Mouse (Mus musculus): ENCODE data around the gene Zhx3. TPM values are rescaled to one million over a fixed set of nuclear protein-coding genes. Genes with fewer than 3 reads are reported as not detected.

Gene Zhx3
- polyA plus RNA-seq, 1 experiment from 2014 or later = 9.8 TPM

- H3K9ac ChIP-seq (replicated peaks; ENCODE audit: low read depth, low read length) = peak within 1 kb of the TSS; percentile 74
- H3K4me1 ChIP-seq (ENCODE audit: control insufficient read depth, insufficient read depth, low read length) = peaks cover 16% of the 10 kb centered on the region
- H3K9me3 ChIP-seq (ENCODE audit: control insufficient read depth, low read depth, low read length) = no peaks in the 10 kb centered on the region
- under 1% methylated on average over 46 of the region's 46 CpGs for WGBS
- peak within 1 kb of the TSS; percentile 55 for H3K27ac ChIP-seq (ENCODE audit: low read length)
- ATAC-seq (ENCODE audit: insufficient number of reproducible peaks, insufficient read depth, low FRiP score, low read depth) = peak; percentile 76
- H3K4me3 ChIP-seq (ENCODE audit: low read depth, low read length) = peak within 1 kb of the TSS; percentile 57
- peaks cover 9% of the 10 kb centered on the region for H3K36me3 ChIP-seq (ENCODE audit: control insufficient read depth, insufficient read depth, low read length)
- H3K4me2 ChIP-seq (replicated peaks; ENCODE audit: low read depth, low read length) = peak within 1 kb of the TSS; percentile 94
- peaks cover 5% of the 10 kb centered on the region; the same call in 1 of the 2 replicates for H3K27me3 ChIP-seq (ENCODE audit: control insufficient read depth, insufficient read depth, low read length)
Observed at GRCm38 (mm10) chr2:160912231-160912671, 39.5 kb upstream of the Zhx3 start, which contains the start of gene Emilin3. Gene Emilin3 (minus strand): TSS chr2:160912328.

DNA sequence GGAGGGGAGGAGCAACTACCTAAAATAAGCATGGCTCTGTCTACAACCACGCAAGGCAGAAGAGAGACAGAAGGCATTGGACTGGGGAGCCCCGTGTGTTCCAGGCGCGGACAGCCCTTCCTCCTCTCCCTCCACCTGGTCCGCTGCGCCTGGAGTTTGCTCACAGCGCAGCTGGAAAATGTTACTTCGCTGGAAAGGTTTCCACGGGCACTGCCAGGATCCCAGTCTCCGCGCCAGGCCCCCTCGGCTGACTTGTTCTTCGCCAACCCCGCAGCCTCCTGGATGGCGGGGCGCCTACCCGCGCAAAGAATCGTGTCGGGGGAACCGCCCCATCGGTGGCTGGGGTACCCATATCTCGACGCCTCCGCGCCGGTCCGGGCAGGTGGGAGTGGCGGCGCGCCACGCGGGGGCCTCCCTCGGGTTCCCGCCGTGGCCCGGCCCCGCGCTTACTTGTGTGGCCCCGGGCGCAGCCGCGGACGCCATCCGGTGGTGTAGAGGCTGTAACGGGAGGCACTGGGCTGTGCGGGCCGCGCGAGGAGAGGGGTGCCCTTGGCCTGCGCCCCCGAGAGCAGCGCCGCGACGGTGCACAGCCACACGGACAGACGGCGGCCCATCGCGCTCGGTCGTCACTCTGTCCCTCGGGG, 38.9 kb upstream of the Zhx3 start:
- Histone ChIP-seq H3K9me3 (ENCODE audit: control insufficient read depth, low read depth, low read length) (no peaks in the 10 kb centered on the region), H3K27ac (ENCODE audit: low read length) (peak overlapping the region; percentile 55; the same call in 1 of the 2 replicates), H3K27me3 (ENCODE audit: control insufficient read depth, insufficient read depth, low read length) (peaks cover 5% of the 10 kb centered on the region; the same call in 1 of the 2 replicates), H3K4me3 (ENCODE audit: low read depth, low read length) (peak overlapping the region; percentile 57), H3K4me1 (ENCODE audit: control insufficient read depth, insufficient read depth, low read length) (peaks cover 16% of the 10 kb centered on the region), H3K9ac (replicated peaks; ENCODE audit: low read depth, low read length) (peak overlapping the region; percentile 74), H3K36me3 (ENCODE audit: control insufficient read depth, insufficient read depth, low read length) (peaks cover 11% of the 10 kb centered on the region), H3K4me2 (replicated peaks; ENCODE audit: low read depth, low read length) (peak overlapping the region; percentile 94)
- ATAC-seq (ENCODE audit: insufficient number of reproducible peaks, insufficient read depth, low FRiP score, low read depth) = peak; percentile 40; the same call in 1 of the 2 replicates
- WGBS = 2% methylated on average over 64 of the region's 64 CpGs

DNA sequence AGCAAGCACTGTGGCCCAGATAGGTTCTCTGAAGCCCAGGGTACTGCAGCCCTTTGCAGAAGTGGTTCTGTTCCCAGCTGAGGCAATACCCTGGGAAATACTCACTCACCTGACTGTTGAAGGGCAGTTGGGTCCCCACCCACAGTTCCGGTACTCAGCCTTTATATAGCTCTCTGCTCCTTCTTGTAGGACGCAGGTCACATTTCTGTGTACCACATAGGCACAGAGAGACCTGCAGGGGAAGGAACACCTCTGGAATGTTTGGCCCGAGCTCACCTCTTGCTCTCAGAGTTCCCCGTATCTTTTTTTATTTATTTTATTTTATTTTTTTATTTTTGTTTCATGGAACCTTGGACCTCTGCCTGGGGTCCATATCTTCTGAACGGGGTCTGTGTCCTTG, 37.8 kb upstream of the Zhx3 start:
- H3K9ac ChIP-seq (replicated peaks; ENCODE audit: low read depth, low read length) = no peak overlapping the region
- peaks cover 5% of the 10 kb centered on the region; the same call in 1 of the 2 replicates for H3K27me3 ChIP-seq (ENCODE audit: control insufficient read depth, insufficient read depth, low read length)
- peak overlapping the region; percentile 94 for H3K4me2 ChIP-seq (replicated peaks; ENCODE audit: low read depth, low read length)
- WGBS = 81% methylated on average over 5 of the region's 5 CpGs
- H3K9me3 ChIP-seq (ENCODE audit: control insufficient read depth, low read depth, low read length) = no peaks in the 10 kb centered on the region
- no peak overlapping the region for H3K27ac ChIP-seq (ENCODE audit: low read length)
- no peak for ATAC-seq (ENCODE audit: insufficient number of reproducible peaks, insufficient read depth, low FRiP score, low read depth)
- H3K4me3 ChIP-seq (ENCODE audit: low read depth, low read length) = no peak overlapping the region
- peaks cover 11% of the 10 kb centered on the region for H3K36me3 ChIP-seq (ENCODE audit: control insufficient read depth, insufficient read depth, low read length)
- peaks cover 12% of the 10 kb centered on the region for H3K4me1 ChIP-seq (ENCODE audit: control insufficient read depth, insufficient read depth, low read length)

- peaks cover 6% of the 10 kb centered on the region; the same call in 1 of the 2 replicates for H3K4me1 ChIP-seq (ENCODE audit: control insufficient read depth, insufficient read depth, low read length)
- H3K4me2 ChIP-seq (replicated peaks; ENCODE audit: low read depth, low read length) = no peak overlapping the region
- 64% methylated on average over 18 of the region's 18 CpGs for WGBS
- H3K36me3 ChIP-seq (ENCODE audit: control insufficient read depth, insufficient read depth, low read length) = peaks cover 11% of the 10 kb centered on the region
- H3K9me3 ChIP-seq (ENCODE audit: control insufficient read depth, low read depth, low read length) = no peaks in the 10 kb centered on the region
- H3K4me3 ChIP-seq (ENCODE audit: low read depth, low read length) = no peak overlapping the region
- H3K27ac ChIP-seq (ENCODE audit: low read length) = no peak overlapping the region
- H3K27me3 ChIP-seq (ENCODE audit: control insufficient read depth, insufficient read depth, low read length) = peaks cover 5% of the 10 kb centered on the region; the same call in 1 of the 2 replicates
- no peak for ATAC-seq (ENCODE audit: insufficient number of reproducible peaks, insufficient read depth, low FRiP score, low read depth)
- H3K9ac ChIP-seq (replicated peaks; ENCODE audit: low read depth, low read length) = no peak overlapping the region
Observed at GRCm38 (mm10) chr2:160908607-160909006, 35.8 kb upstream of the Zhx3 start.

GRCm38 (mm10) chr2:160906101-160906500, 33.3 kb upstream of the Zhx3 start:
- 78% methylated on average over 5 of the region's 5 CpGs for WGBS
- peaks cover 11% of the 10 kb centered on the region for H3K36me3 ChIP-seq (ENCODE audit: control insufficient read depth, insufficient read depth, low read length)
- H3K9ac ChIP-seq (replicated peaks; ENCODE audit: low read depth, low read length) = no peak overlapping the region
- H3K27ac ChIP-seq (ENCODE audit: low read length) = no peak overlapping the region
- peaks cover 6% of the 10 kb centered on the region; the same call in 1 of the 2 replicates for H3K4me1 ChIP-seq (ENCODE audit: control insufficient read depth, insufficient read depth, low read length)
- H3K27me3 ChIP-seq (ENCODE audit: control insufficient read depth, insufficient read depth, low read length) = no peaks in the 10 kb centered on the region
- no peak overlapping the region for H3K4me2 ChIP-seq (replicated peaks; ENCODE audit: low read depth, low read length)
- ATAC-seq (ENCODE audit: insufficient number of reproducible peaks, insufficient read depth, low FRiP score, low read depth) = no peak
- H3K4me3 ChIP-seq (ENCODE audit: low read depth, low read length) = no peak overlapping the region
- no peaks in the 10 kb centered on the region for H3K9me3 ChIP-seq (ENCODE audit: control insufficient read depth, low read depth, low read length)

DNA sequence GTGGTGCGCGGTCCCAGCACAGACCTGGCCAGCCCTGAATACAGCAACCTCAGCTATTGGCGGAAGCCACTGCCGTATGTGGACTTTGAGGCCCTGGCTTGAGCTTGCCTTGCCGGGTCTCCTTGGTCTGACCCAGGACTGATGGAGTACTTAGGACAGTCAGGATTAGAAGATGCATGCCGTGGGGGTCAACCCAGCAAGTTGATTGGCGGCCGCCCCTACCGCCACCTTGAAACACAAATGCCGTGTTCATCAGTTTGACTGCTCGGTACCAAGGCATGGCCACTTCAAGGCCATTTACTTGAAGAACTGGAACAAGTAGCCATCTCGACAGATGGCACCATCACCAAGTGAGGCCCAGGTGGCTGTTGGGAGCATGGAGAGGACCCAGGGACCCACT, 32.5 kb upstream of the Zhx3 start:
- Histone ChIP-seq H3K36me3 (ENCODE audit: control insufficient read depth, insufficient read depth, low read length) (peaks cover 11% of the 10 kb centered on the region), H3K4me3 (ENCODE audit: low read depth, low read length) (no peak overlapping the region), H3K27me3 (ENCODE audit: control insufficient read depth, insufficient read depth, low read length) (no peaks in the 10 kb centered on the region), H3K27ac (ENCODE audit: low read length) (no peak overlapping the region), H3K4me2 (replicated peaks; ENCODE audit: low read depth, low read length) (no peak overlapping the region), H3K9me3 (ENCODE audit: control insufficient read depth, low read depth, low read length) (no peaks in the 10 kb centered on the region), H3K4me1 (ENCODE audit: control insufficient read depth, insufficient read depth, low read length) (peaks cover 2% of the 10 kb centered on the region; the same call in 1 of the 2 replicates), H3K9ac (replicated peaks; ENCODE audit: low read depth, low read length) (no peak overlapping the region)
- WGBS = 95% methylated on average over 12 of the region's 12 CpGs
- ATAC-seq (ENCODE audit: insufficient number of reproducible peaks, insufficient read depth, low FRiP score, low read depth) = no peak

DNA sequence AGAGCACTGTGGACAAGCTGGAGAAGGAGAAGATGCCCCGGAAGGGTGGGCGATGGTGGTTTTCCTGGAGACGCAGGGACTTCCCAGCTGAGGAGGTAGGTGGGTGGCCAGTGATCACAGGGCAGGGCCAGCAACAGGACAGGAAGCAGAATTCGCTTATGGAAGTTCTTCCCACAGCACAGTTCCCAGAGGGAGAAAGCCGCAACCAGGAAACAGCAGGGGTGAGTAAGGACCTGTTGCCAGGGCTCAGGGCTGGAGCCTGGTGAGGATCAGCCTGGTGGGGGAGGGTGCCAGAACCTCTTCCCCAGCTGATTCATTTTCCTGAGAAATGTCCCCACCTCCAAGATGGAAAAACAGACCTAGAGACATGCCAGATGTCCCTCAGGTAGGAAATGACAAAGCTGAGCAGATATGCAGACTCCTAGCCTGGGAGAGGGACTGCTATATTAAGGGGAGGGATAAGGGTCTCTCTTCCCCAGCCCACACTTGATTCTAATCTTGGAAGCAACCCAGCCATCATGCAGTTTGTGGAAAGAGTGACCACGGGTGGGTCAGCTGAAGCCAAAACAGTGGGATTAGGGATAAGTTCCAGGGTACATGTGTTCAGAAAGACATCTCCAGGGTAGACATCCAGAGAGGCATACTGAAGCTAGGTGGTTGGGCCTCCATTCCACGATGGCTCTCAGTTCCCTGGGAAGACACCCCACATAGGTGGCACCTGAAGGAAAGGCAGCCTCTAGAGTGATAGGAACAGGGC, 29.0 kb upstream of the Zhx3 start:
- H3K4me2 ChIP-seq (replicated peaks; ENCODE audit: low read depth, low read length) = no peak overlapping the region
- H3K9ac ChIP-seq (replicated peaks; ENCODE audit: low read depth, low read length) = no peak overlapping the region
- H3K36me3 ChIP-seq (ENCODE audit: control insufficient read depth, insufficient read depth, low read length) = no peaks in the 10 kb centered on the region; the same call in 1 of the 2 replicates
- H3K27ac ChIP-seq (ENCODE audit: low read length) = no peak overlapping the region
- 71% methylated on average over 7 of the region's 7 CpGs for WGBS
- H3K4me3 ChIP-seq (ENCODE audit: low read depth, low read length) = no peak overlapping the region
- H3K27me3 ChIP-seq (ENCODE audit: control insufficient read depth, insufficient read depth, low read length) = no peaks in the 10 kb centered on the region
- ATAC-seq (ENCODE audit: insufficient number of reproducible peaks, insufficient read depth, low FRiP score, low read depth) = no peak
- H3K4me1 ChIP-seq (ENCODE audit: control insufficient read depth, insufficient read depth, low read length) = 0 out of 2 replicates have a peak, but pooled peaks cover 2% of the 10 kb centered on the region
- H3K9me3 ChIP-seq (ENCODE audit: control insufficient read depth, low read depth, low read length) = no peaks in the 10 kb centered on the region

GRCm38 (mm10) chr2:160891697-160892096, 18.9 kb upstream of the Zhx3 start:
- ATAC-seq (ENCODE audit: insufficient number of reproducible peaks, insufficient read depth, low FRiP score, low read depth) = no peak

More at GRCm38 (mm10) chr2:160891697-160892096, 18.9 kb upstream of the Zhx3 start:
- Histone ChIP-seq H3K27ac (ENCODE audit: low read length) (no peak overlapping the region), H3K27me3 (ENCODE audit: control insufficient read depth, insufficient read depth, low read length) (no peaks in the 10 kb centered on the region), H3K4me3 (ENCODE audit: low read depth, low read length) (no peak overlapping the region), H3K36me3 (ENCODE audit: control insufficient read depth, insufficient read depth, low read length) (no peaks in the 10 kb centered on the region), H3K9ac (replicated peaks; ENCODE audit: low read depth, low read length) (no peak overlapping the region), H3K4me1 (ENCODE audit: control insufficient read depth, insufficient read depth, low read length) (no peaks in the 10 kb centered on the region), H3K4me2 (replicated peaks; ENCODE audit: low read depth, low read length) (no peak overlapping the region), H3K9me3 (ENCODE audit: control insufficient read depth, low read depth, low read length) (no peaks in the 10 kb centered on the region)
- 74% methylated on average over 9 of the region's 9 CpGs for WGBS

Measured in stomach, embryonic 14.5 days (tissue).